Mouse (Mus musculus) intestine, postnatal 0 days (tissue): Measurements from ENCODE around the gene Nyap2. TPM values are rescaled to one million over a fixed set of nuclear protein-coding genes. Genes with fewer than 3 reads are reported as not detected.

Experiments used
- ATAC-seq: fragments of 200-750 bp; cut with Nextera tagmentation; 2 replicates; pipeline ENCODE4 v1.8.0; 2017; ENCODE audit warnings: mild to moderate bottlenecking, moderate TSS enrichment, moderate library complexity
- H3K27ac ChIP-seq: fragments of 300-500 bp; sonication (generic); 2 replicates; pipeline ENCODE4 v1.5.1; 2014; ENCODE audit warnings: mild to moderate bottlenecking, low read depth, low read length, moderate library complexity
- H3K27me3 ChIP-seq: fragments of 300-500 bp; sonication (generic); replicated peaks from 2 replicates; pipeline ENCODE4 v1.6.1; 2014; ENCODE audit warnings: low read length, mixed read lengths; ENCODE audit not compliant: control insufficient read depth, insufficient read depth
- H3K36me3 ChIP-seq: fragments of 300-500 bp; sonication (generic); 2 replicates; pipeline ENCODE4 v1.6.1; 2014; ENCODE audit warnings: mild to moderate bottlenecking, moderate library complexity; ENCODE audit not compliant: control insufficient read depth, insufficient read depth
- H3K4me1 ChIP-seq: fragments of 300-500 bp; sonication (generic); replicated peaks from 2 replicates; pipeline ENCODE4 v1.6.1; 2014; ENCODE audit warnings: antibody characterized with exemption, low read length, mixed read lengths; ENCODE audit not compliant: control insufficient read depth, insufficient read depth
- H3K4me2 ChIP-seq: fragments of 300-500 bp; sonication (generic); replicated peaks from 2 replicates; pipeline ENCODE4 v1.6.1; 2014; ENCODE audit warnings: low read depth, mild to moderate bottlenecking, moderate library complexity
- H3K4me3 ChIP-seq: fragments of 300-500 bp; sonication (generic); 2 replicates; pipeline ENCODE4 v1.5.1; 2014; ENCODE audit warnings: low read depth, low read length
- H3K9ac ChIP-seq: fragments of 300-500 bp; sonication (generic); 2 replicates; pipeline ENCODE4 v1.6.1; 2014; ENCODE audit warnings: mild to moderate bottlenecking, low read depth, low read length
- H3K9me3 ChIP-seq: fragments of 300-500 bp; sonication (generic); 2 replicates; pipeline ENCODE4 v1.6.1; 2016; ENCODE audit warnings: mixed run types; ENCODE audit not compliant: control insufficient read depth
- CTCF ChIP-seq: sonication (generic); IDR thresholded peaks from 2 replicates; pipeline ENCODE4 v1.5.1; 2016; ENCODE audit warnings: low read depth, mild to moderate bottlenecking, control low read depth, antibody characterized with exemption, moderate library complexity
- WGBS: fragments of 180-500 bp; shearing (Covaris S2); extraction: QIAGEN DNeasy Blood & Tissue Kit; methylation state at CpG from one replicate; pipeline ENCODE4 v1.1.7; 2014; 5-methylcytosine and 5-hydroxymethylcytosine counted together
- polyA plus RNA-seq: library from polyadenylated mRNA; unstranded; fragments of >200 nt; fragmentation: Nextera tagmentation; extraction: Ambion mirVana; gene quantifications from 2 replicates; pipeline ENCODE4 v1.2.1, GENCODE M21; 2015

Nyap2 gene
- polyA plus RNA-seq, 1 experiment from 2014 or later: 0.16 TPM

GRCm38 (mm10) chr1:81300735-81301134 is 224.0 kb downstream of the Nyap2 start:
- H3K4me3 ChIP-seq: no peak overlapping the region
- no peak for ATAC-seq
- no peak overlapping the region for H3K9ac ChIP-seq
- no peak overlapping the region for H3K4me2 ChIP-seq
- H3K27ac ChIP-seq: no peak overlapping the region
- no peaks in the 10 kb centered on the region for H3K27me3 ChIP-seq
- WGBS: 53% methylated on average over 4 of the region's 4 CpGs
- no peaks in the 10 kb centered on the region for H3K36me3 ChIP-seq
- peak; percentile 41; the same call in 1 of the 2 replicates for TF ChIP-seq CTCF
- H3K9me3 ChIP-seq: no peaks in the 10 kb centered on the region
- H3K4me1 ChIP-seq: no peaks in the 10 kb centered on the region

- Histone ChIP-seq H3K9ac (no peak overlapping the region), H3K4me1 (no peaks in the 10 kb centered on the region), H3K27me3 (no peaks in the 10 kb centered on the region), H3K4me2 (no peak overlapping the region), H3K27ac (no peak overlapping the region), H3K4me3 (no peak overlapping the region), H3K36me3 (no peaks in the 10 kb centered on the region), H3K9me3 (no peaks in the 10 kb centered on the region)
- WGBS: 8% methylated on average over 2 of the region's 2 CpGs
- TF ChIP-seq CTCF: peak; percentile 48
- no peak for ATAC-seq
These were observed 224.9 kb downstream of the Nyap2 start for GRCm38 (mm10) chr1:81301661-81302060.

- peak; percentile 25; the same call in 1 of the 2 replicates for TF ChIP-seq CTCF
- Histone ChIP-seq H3K9me3 (no peaks in the 10 kb centered on the region), H3K36me3 (no peaks in the 10 kb centered on the region), H3K4me2 (no peak overlapping the region), H3K9ac (no peak overlapping the region), H3K27ac (no peak overlapping the region), H3K4me3 (no peak overlapping the region), H3K27me3 (no peaks in the 10 kb centered on the region), H3K4me1 (no peaks in the 10 kb centered on the region)
- 60% methylated on average over 3 of the region's 3 CpGs for WGBS
- ATAC-seq: no peak
These were observed 226.6 kb downstream of the Nyap2 start for GRCm38 (mm10) chr1:81303389-81303788.

GRCm38 (mm10) chr1:81307407-81307806 is 230.7 kb downstream of the Nyap2 start:
- no peak overlapping the region for H3K4me3 ChIP-seq
- H3K36me3 ChIP-seq: no peaks in the 10 kb centered on the region
- no peaks in the 10 kb centered on the region for H3K9me3 ChIP-seq
- H3K27ac ChIP-seq: no peak overlapping the region
- ATAC-seq: no peak
- H3K27me3 ChIP-seq: no peaks in the 10 kb centered on the region
- no peaks in the 10 kb centered on the region for H3K4me1 ChIP-seq
- no peak overlapping the region for H3K9ac ChIP-seq
- peak; percentile 46 for TF ChIP-seq CTCF
- H3K4me2 ChIP-seq: no peak overlapping the region

GRCm38 (mm10) chr1:81307934-81308333 is 231.2 kb downstream of the Nyap2 start:
- WGBS: 52% methylated on average over 2 of the region's 2 CpGs
- H3K27me3 ChIP-seq: no peaks in the 10 kb centered on the region
- H3K9me3 ChIP-seq: no peaks in the 10 kb centered on the region
- no peak for TF ChIP-seq CTCF
- H3K4me2 ChIP-seq: no peak overlapping the region
- no peak overlapping the region for H3K27ac ChIP-seq
- H3K9ac ChIP-seq: no peak overlapping the region
- ATAC-seq: no peak
- no peaks in the 10 kb centered on the region for H3K4me1 ChIP-seq
- H3K4me3 ChIP-seq: no peak overlapping the region
- H3K36me3 ChIP-seq: no peaks in the 10 kb centered on the region

GRCm38 (mm10) chr1:81310087-81310626 is 233.4 kb downstream of the Nyap2 start:
- ATAC-seq: no peak
- no peak overlapping the region for H3K27ac ChIP-seq
- no peak overlapping the region for H3K9ac ChIP-seq
- WGBS: 0% methylated on average over 1 of the region's 1 CpGs
- TF ChIP-seq CTCF: peak; percentile 83
- H3K4me3 ChIP-seq: no peak overlapping the region
- H3K36me3 ChIP-seq: no peaks in the 10 kb centered on the region
- no peaks in the 10 kb centered on the region for H3K27me3 ChIP-seq
- H3K9me3 ChIP-seq: no peaks in the 10 kb centered on the region
- H3K4me1 ChIP-seq: no peaks in the 10 kb centered on the region
- H3K4me2 ChIP-seq: no peak overlapping the region

- no peak overlapping the region for H3K9ac ChIP-seq
- no peak for ATAC-seq
- no peak overlapping the region for H3K27ac ChIP-seq
- 53% methylated on average over 9 of the region's 9 CpGs for WGBS
- H3K4me3 ChIP-seq: no peak overlapping the region
- no peak overlapping the region for H3K4me2 ChIP-seq
- no peaks in the 10 kb centered on the region for H3K9me3 ChIP-seq
- H3K4me1 ChIP-seq: no peaks in the 10 kb centered on the region
- no peaks in the 10 kb centered on the region for H3K27me3 ChIP-seq
- no peaks in the 10 kb centered on the region for H3K36me3 ChIP-seq
- peak; percentile 88 for TF ChIP-seq CTCF
These were observed 239.7 kb downstream of the Nyap2 start for GRCm38 (mm10) chr1:81316403-81316994.
